Mouse (Mus musculus) heart, embryonic 15.5 days (tissue): ENCODE measurements around the gene Vmn1r220. TPM values are rescaled to one million over a fixed set of nuclear protein-coding genes. Genes with fewer than 3 reads are reported as not detected.

Source experiments
- polyA plus RNA-seq: library from polyadenylated mRNA; unstranded; fragments of >200 nt; fragmentation: Nextera tagmentation; extraction: Ambion mirVana; gene quantifications from 2 replicates; pipeline ENCODE4 v1.2.1, GENCODE M21; 2015

Vmn1r220 gene
- polyA plus RNA-seq, 1 experiment from 2014 or later: not detected

Other genes starting within 250 kb of the Vmn1r220 start
- gene Vmn1r213, start 180.3 kb downstream of the Vmn1r220 start, polyA plus RNA-seq: not detected in 2 replicates
- gene Vmn1r214, start 157.6 kb downstream of the Vmn1r220 start, polyA plus RNA-seq: not detected in 2 replicates
- not detected in 2 replicates for gene Vmn1r215, start 120.0 kb downstream of the Vmn1r220 start, polyA plus RNA-seq
- not detected in 2 replicates for gene Vmn1r217, start 69.7 kb downstream of the Vmn1r220 start, polyA plus RNA-seq
- not detected in 2 replicates for gene Vmn1r218, start 54.8 kb downstream of the Vmn1r220 start, polyA plus RNA-seq
- not detected in 2 replicates for gene Vmn1r219, start 28.7 kb downstream of the Vmn1r220 start, polyA plus RNA-seq
- not detected in 2 replicates for gene Vmn1r221, start 26.2 kb upstream of the Vmn1r220 start, polyA plus RNA-seq
- gene Vmn1r222, start 48.0 kb upstream of the Vmn1r220 start, polyA plus RNA-seq: not detected in 2 replicates
- gene Vmn1r223, start 59.2 kb upstream of the Vmn1r220 start, polyA plus RNA-seq: not detected in 2 replicates
- 33.4 and 39.1 TPM in 2 replicates for gene Zfp322a, start 181.2 kb upstream of the Vmn1r220 start, polyA plus RNA-seq
- gene Abt1, start 235.9 kb upstream of the Vmn1r220 start, polyA plus RNA-seq: 8.1 and 8.2 TPM in 2 replicates